Mouse (Mus musculus) inflammation-experienced regulatory T-cells (primary cell): ENCODE data around the gene Stx8. TPM values are rescaled to one million over a fixed set of nuclear protein-coding genes. Genes with fewer than 3 reads are reported as not detected.

Source experiments
- polyA plus RNA-seq, 2 experiments: library from polyadenylated mRNA; unstranded; fragments of 100-300 nt; shearing (Covaris generic); gene quantifications; one replicate each; pipeline ENCODE4 v1.2.1; 2017

The Stx8 gene
- polyA plus RNA-seq: 10 to 100 TPM; 59.0 to 70.9 TPM

DNA sequence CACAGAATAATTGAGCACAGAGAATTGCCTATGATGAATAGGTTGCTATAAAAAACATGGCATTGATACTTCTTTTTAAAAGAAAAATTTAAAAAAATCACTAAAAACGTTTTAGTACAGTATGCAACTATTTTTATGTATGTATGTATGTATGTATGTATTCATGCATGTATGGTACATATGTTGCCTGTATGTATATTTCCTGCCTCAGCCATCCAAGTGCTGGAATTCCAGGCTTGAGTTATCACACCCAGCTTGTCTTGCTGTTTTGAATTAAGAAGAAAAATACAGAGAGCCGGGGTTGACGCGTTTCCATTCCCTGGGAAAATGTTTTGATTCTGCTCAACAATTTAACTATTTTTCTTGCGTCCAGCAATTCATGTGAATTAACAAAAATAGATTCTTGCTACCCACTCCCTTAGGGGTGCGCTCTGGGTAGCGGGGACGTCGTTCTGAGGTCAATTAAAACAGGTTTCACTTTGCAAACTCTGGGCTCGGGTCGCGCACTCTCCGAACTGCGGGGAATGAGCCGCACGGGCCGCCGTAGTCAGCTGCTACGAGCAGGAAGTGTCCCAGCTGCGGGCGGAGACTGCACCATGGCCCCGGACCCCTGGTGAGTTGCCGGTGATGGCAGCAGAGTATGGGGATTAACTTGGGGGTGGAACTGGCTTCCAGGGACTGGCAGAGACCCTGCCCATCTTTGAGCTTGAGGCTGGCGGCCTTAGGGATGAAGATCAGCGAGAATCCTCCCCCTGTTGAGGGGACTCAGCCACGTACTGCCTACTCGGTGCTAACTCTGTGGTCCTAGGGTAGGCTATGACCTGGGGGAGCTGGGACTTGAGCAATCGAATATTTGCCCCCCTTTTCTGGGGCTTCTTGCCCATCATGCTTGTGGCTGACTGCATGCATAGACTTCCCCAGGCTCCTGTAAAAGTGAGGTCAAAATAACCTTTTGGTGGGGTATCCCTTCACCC lies at the start of gene Stx8:
TSS of gene Stx8 (plus strand) at position 289 of the 974 bp plus-strand sequence.

DNA sequence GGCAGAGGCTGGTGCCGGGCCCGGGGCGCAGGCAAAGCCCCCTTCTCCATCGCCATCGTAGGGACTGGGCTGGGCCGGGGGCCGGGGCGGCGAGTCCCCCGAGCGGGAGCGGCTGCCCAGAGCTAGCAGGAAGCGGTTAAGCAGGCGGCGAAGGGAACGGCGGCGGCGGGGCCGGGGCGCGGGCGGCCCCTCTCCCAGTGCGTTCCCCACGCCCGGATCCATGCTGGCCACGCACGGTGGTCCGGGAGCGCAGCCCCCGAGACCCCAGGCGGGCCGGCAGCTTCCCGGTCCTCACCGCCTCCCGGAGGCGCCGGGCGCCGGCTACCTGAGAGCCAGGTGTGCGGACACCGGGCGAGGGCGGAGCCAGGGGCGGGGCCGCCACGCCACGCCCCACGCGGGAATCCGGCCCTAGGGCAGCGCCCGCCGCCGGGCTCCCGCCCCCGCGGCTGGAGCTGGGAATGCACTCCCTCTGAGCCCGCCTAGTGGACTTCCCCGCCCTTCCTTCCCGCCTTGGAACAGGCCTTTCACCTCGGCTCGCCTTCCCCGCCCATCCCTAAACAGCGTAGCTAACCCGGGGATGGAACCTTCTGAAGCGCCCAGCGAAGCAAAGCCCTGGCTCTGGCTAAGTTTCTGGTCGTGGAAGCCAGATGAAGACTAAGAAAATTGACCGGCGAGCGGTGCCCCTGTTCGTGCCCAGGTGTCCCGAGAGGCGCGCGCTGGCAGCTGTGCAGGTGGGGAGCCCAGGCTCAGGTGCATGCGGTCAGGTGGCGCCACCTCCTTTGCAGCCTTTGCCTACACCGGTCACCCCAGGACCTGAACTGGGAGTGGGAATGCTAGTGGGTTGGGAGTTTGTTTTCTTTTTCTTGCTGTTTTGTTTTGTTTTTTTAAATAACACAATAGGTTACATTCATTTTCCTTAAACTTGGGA lies 43.9 kb upstream of the Stx8 start, which contains the start of gene Usp43:
TSS of gene Usp43 (minus strand) at position 327 of the 928 bp plus-strand sequence.

DNA sequence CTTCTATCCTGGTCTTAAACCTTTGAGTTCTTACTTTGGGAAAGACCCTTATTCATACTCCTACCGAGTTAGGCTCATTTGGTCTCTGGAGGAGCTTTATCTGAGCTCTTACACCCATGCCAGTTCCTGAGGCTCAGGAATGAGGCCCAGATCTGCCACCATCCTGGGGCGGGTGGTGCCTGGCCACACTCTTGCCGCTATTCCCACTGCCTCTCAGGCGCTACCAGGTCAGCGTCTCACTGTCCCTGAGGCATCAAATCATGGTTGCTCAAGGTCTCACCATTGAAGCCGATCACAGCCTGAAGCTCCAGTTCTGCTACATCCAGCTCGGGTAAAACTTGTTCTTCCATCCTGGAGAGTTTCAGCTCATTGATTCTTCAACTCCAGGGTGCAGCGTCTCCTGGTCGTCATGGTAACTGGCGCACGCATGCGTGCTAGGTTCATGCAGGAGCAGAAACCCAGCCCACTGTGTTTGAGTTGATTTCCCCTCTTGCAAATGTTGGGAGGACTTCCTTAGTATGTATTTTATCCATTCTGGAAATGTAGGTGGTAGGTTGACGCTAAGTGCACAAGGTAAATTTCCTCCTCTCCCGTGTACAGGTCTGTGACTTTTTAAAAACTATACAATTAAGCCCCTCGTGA lies 630 bp upstream of the Stx8 start, which contains the start of gene Cfap52:
TSS of gene Cfap52 (minus strand) at position 410 of the 642 bp plus-strand sequence.

Other genes with a start within 250 kb of the Stx8 start
- not detected for gene Glp2r, start 195.0 kb upstream of the Stx8 start, polyA plus RNA-seq
- gene Gsg1l2, start 191.6 kb upstream of the Stx8 start, polyA plus RNA-seq: not detected
- 1 to 10 TPM in 1 of 2 experiments, not detected in 1; 1.5 TPM for gene Dhrs7c, start 168.0 kb upstream of the Stx8 start, polyA plus RNA-seq
- under 1 TPM in 1 of 2 experiments, not detected in 1; 0.65 TPM for gene Usp43, start 44.0 kb upstream of the Stx8 start, polyA plus RNA-seq
- gene Cfap52, start 542 bp upstream of the Stx8 start, polyA plus RNA-seq: 1 to 10 TPM in 1 of 2 experiments, under 1 TPM in 1; 0.13 to 1.2 TPM